Comparison of ENCODE assay signal across 14 mouse cellular contexts in the genomic region with DNA sequence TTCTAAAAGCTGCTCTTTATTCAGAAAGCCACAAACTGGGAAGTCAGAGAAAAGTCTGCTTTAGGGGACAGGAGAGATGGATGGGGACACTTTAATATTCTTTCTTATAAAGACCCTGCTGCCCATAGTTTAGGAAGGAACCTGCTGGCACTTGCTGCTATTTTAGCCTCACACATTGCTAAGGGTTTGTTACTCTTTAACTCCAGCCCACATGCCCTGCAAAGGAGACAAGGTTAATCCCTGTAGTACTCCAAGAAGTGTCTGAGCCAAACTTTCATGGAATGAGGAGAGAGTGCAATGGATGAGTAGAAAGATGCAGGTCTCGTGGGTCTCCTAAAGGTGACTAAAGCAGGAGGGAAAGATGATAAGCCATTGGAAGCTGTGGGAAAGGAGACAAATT. TPM values are rescaled to one million over a fixed set of nuclear protein-coding genes. Genes with fewer than 3 reads are reported as not detected.
"Had no signal": no experiment of that assay in that cellular context is flagged by ENCODE, and none has a peak within 500 bp of the region (broad histone marks: within the 10 kb centered on the region; RNA-seq: fewer than 3 reads in every experiment).

No protein-coding gene starts in this region.

- H3K9ac ChIP-seq: liver, embryonic 13.5 days; midbrain, embryonic 13.5 days; neural tube, embryonic 13.5 days had no signal

- H3K4me3 ChIP-seq: left cerebral cortex, adult 2 months; liver, embryonic 13.5 days; midbrain, embryonic 13.5 days; myocyte; neural tube, embryonic 13.5 days had no signal

- ATAC-seq: intestine, postnatal 0 days; midbrain, embryonic 13.5 days; midbrain, embryonic 16.5 days had no signal

- H3K36me3 ChIP-seq: liver, embryonic 13.5 days; midbrain, embryonic 13.5 days; neural tube, embryonic 13.5 days had no signal

- H3K9me3 ChIP-seq: liver, embryonic 13.5 days; midbrain, embryonic 13.5 days; neural tube, embryonic 13.5 days had no signal

- H3K27me3 ChIP-seq: liver, embryonic 13.5 days; midbrain, embryonic 13.5 days; neural tube, embryonic 13.5 days had no signal

- DNase-seq: layer of hippocampus, postnatal 36 days; liver, embryonic 13.5 days; lung, adult 2 months; lung, postnatal 14 days; thymus, adult 18-20 months; thymus, postnatal 36 days had no signal

- H3K4me2 ChIP-seq: liver, embryonic 13.5 days; midbrain, embryonic 13.5 days; neural tube, embryonic 13.5 days had no signal

- H3K27ac ChIP-seq: left cerebral cortex, adult 2 months; liver, embryonic 13.5 days; macrophage; midbrain, embryonic 13.5 days; neural tube, embryonic 13.5 days had no signal

- H3K4me1 ChIP-seq: midbrain, embryonic 13.5 days; neural tube, embryonic 13.5 days had no signal

RNA-seq across cellular contexts. Expression of gene Slc1a1, which starts 44.7 kb away (rescaled TPM):
- polyA plus RNA-seq: liver, adult 2 months; macrophage; myocyte had no signal
